Mouse (Mus musculus) stomach, postnatal 0 days (tissue): ENCODE data around the gene Aspa. TPM values are rescaled to one million over a fixed set of nuclear protein-coding genes. Genes with fewer than 3 reads are reported as not detected.
A peak's percentile ranks its signal among the peaks of the same experiment; 100 is the strongest.

Experiments
- ATAC-seq: fragments of 200-750 bp; cut with Nextera tagmentation; 2 replicates; pipeline ENCODE4 v1.8.0; 2017; ENCODE audit not compliant: low FRiP score, low TSS enrichment
- DNase-seq: peaks from one replicate; pipeline ENCODE4 v3.0.0-alpha.2; 2016; ENCODE audit warnings: low spot score
- H3K27ac ChIP-seq: fragments of 300-500 bp; sonication (generic); replicated peaks from 2 replicates; pipeline ENCODE4 v1.5.1; 2014; ENCODE audit warnings: mild to moderate bottlenecking, control low read depth
- H3K27me3 ChIP-seq: fragments of 300-500 bp; sonication (generic); 2 replicates; pipeline ENCODE4 v1.6.1; 2014; ENCODE audit warnings: low read length; ENCODE audit not compliant: control insufficient read depth, insufficient read depth
- H3K36me3 ChIP-seq: fragments of 300-500 bp; sonication (generic); 2 replicates; pipeline ENCODE4 v1.6.1; 2014; ENCODE audit warnings: low read length, mixed read lengths; ENCODE audit not compliant: control insufficient read depth, insufficient read depth
- H3K4me1 ChIP-seq: fragments of 300-500 bp; sonication (generic); replicated peaks from 2 replicates; pipeline ENCODE4 v1.6.1; 2014; ENCODE audit warnings: antibody characterized with exemption; ENCODE audit not compliant: control insufficient read depth, insufficient read depth
- H3K4me2 ChIP-seq: fragments of 300-500 bp; sonication (generic); replicated peaks from 2 replicates; pipeline ENCODE4 v1.6.1; 2014; ENCODE audit warnings: low read depth, mild to moderate bottlenecking, control low read depth, moderate library complexity
- H3K4me3 ChIP-seq: fragments of 300-500 bp; sonication (generic); 2 replicates; pipeline ENCODE4 v1.5.1; 2014; ENCODE audit warnings: low read depth, low read length, control low read depth
- H3K9ac ChIP-seq: fragments of 300-500 bp; sonication (generic); 2 replicates; pipeline ENCODE4 v1.6.1; 2014; ENCODE audit warnings: mild to moderate bottlenecking, low read length, control low read depth, mixed read lengths
- H3K9me3 ChIP-seq: fragments of 300-500 bp; sonication (generic); 2 replicates; pipeline ENCODE4 v1.6.1; 2016; ENCODE audit warnings: low read length; ENCODE audit not compliant: control insufficient read depth
- CTCF ChIP-seq: IDR thresholded peaks from 2 replicates; pipeline ENCODE4 v1.5.1; 2016; ENCODE audit warnings: antibody characterized with exemption, low read depth, mild to moderate bottlenecking, moderate library complexity
- EP300 ChIP-seq: optimal IDR thresholded peaks from 2 replicates; pipeline ENCODE3; 2016; ENCODE audit warnings: antibody characterized with exemption
- WGBS: fragments of 180-500 bp; shearing (Covaris S2); extraction: QIAGEN DNeasy Blood & Tissue Kit; methylation state at CpG from one replicate; pipeline ENCODE4 v1.1.7; 2014; 5-methylcytosine and 5-hydroxymethylcytosine counted together
- polyA plus RNA-seq: library from polyadenylated mRNA; unstranded; fragments of >200 nt; fragmentation: Nextera tagmentation; extraction: Ambion mirVana; gene quantifications from 2 replicates; pipeline ENCODE4 v1.2.1, GENCODE M21; 2015

The Aspa gene
- polyA plus RNA-seq = 2.7 and 3.3 TPM in 2 replicates

- WGBS = 79% methylated on average over 27 of the region's 27 CpGs
- Histone ChIP-seq H3K36me3 (no peaks in the 10 kb centered on the region), H3K27ac (no peak within 1 kb of the TSS), H3K9me3 (no peaks in the 10 kb centered on the region), H3K27me3 (no peaks in the 10 kb centered on the region), H3K4me1 (no peaks in the 10 kb centered on the region), H3K4me3 (no peak within 1 kb of the TSS), H3K9ac (no peak within 1 kb of the TSS), H3K4me2 (no peak within 1 kb of the TSS)
- TF ChIP-seq EP300 (no peak), CTCF (no peak)
- DNase-seq (no peak), ATAC-seq (no peak)
Observed at GRCm38 (mm10) chr11:73329442-73329841, at the start of gene Aspa, which contains the start of the genes Gm49340 and Spata22. Gene Aspa (minus strand): TSS chr11:73329596. Gene Gm49340 (plus strand): TSS chr11:73329741. Gene Spata22 (plus strand): TSS chr11:73329741.

- Histone ChIP-seq H3K4me3 (no peak within 1 kb of the TSS), H3K9me3 (no peaks in the 10 kb centered on the region), H3K4me1 (no peaks in the 10 kb centered on the region), H3K36me3 (no peaks in the 10 kb centered on the region), H3K27ac (no peak within 1 kb of the TSS), H3K27me3 (no peaks in the 10 kb centered on the region), H3K9ac (no peak within 1 kb of the TSS), H3K4me2 (no peak within 1 kb of the TSS)
- WGBS = 85% methylated on average over 2 of the region's 2 CpGs
- TF ChIP-seq EP300 (no peak), CTCF (no peak)
- ATAC-seq = no peak
- no peak for DNase-seq
Observed at GRCm38 (mm10) chr11:73370946-73371345, 41.5 kb upstream of the Aspa start, which contains the start of gene Olfr376. Gene Olfr376 (plus strand): TSS chr11:73371246.

- Histone ChIP-seq H3K4me3 (no peak within 1 kb of the TSS), H3K4me2 (no peak within 1 kb of the TSS), H3K4me1 (no peaks in the 10 kb centered on the region), H3K27ac (no peak within 1 kb of the TSS), H3K27me3 (no peaks in the 10 kb centered on the region), H3K9ac (no peak within 1 kb of the TSS), H3K9me3 (no peaks in the 10 kb centered on the region), H3K36me3 (no peaks in the 10 kb centered on the region)
- ATAC-seq (no peak), DNase-seq (no peak)
- 38% methylated on average over 3 of the region's 3 CpGs for WGBS
- TF ChIP-seq CTCF = no peak
- no peak for TF ChIP-seq EP300
Observed at GRCm38 (mm10) chr11:73350483-73350882, 21.1 kb upstream of the Aspa start, which contains the start of gene Olfr20. Gene Olfr20 (plus strand): TSS chr11:73350783.

GRCm38 (mm10) chr11:73336919-73337318 lies 7.5 kb upstream of the Aspa start:
- ATAC-seq (peak; percentile 74), DNase-seq (no peak)
- no peak overlapping the region for H3K4me3 ChIP-seq
- WGBS = 63% methylated on average over 4 of the region's 4 CpGs
- no peak overlapping the region for H3K9ac ChIP-seq
- TF ChIP-seq EP300 = no peak
- no peaks in the 10 kb centered on the region for H3K4me1 ChIP-seq
- no peaks in the 10 kb centered on the region for H3K27me3 ChIP-seq
- no peak overlapping the region for H3K27ac ChIP-seq
- no peaks in the 10 kb centered on the region for H3K9me3 ChIP-seq
- H3K4me2 ChIP-seq = no peak overlapping the region
- H3K36me3 ChIP-seq = no peaks in the 10 kb centered on the region

GRCm38 (mm10) chr11:73333357-73333756 lies 4.0 kb upstream of the Aspa start:
- TF ChIP-seq CTCF (no peak), EP300 (no peak)
- H3K9me3 ChIP-seq = no peaks in the 10 kb centered on the region
- no peaks in the 10 kb centered on the region for H3K27me3 ChIP-seq
- no peak overlapping the region for H3K9ac ChIP-seq
- 58% methylated on average over 2 of the region's 2 CpGs for WGBS
- H3K27ac ChIP-seq = no peak overlapping the region
- H3K36me3 ChIP-seq = no peaks in the 10 kb centered on the region
- H3K4me1 ChIP-seq = no peaks in the 10 kb centered on the region
- no peak for ATAC-seq
- no peak for DNase-seq
- no peak overlapping the region for H3K4me3 ChIP-seq
- H3K4me2 ChIP-seq = no peak overlapping the region

GRCm38 (mm10) chr11:73327361-73327760 lies 2.0 kb downstream of the Aspa start:
- H3K9ac ChIP-seq = no peak overlapping the region
- H3K27me3 ChIP-seq = no peaks in the 10 kb centered on the region
- no peak overlapping the region for H3K27ac ChIP-seq
- DNase-seq (no peak), ATAC-seq (no peak)
- peak overlapping the region; percentile 21; the same call in 1 of the 2 replicates for H3K4me2 ChIP-seq
- no peak overlapping the region for H3K4me3 ChIP-seq
- WGBS = 41% methylated on average over 4 of the region's 4 CpGs
- no peak for TF ChIP-seq EP300
- TF ChIP-seq CTCF = no peak
- H3K4me1 ChIP-seq = no peaks in the 10 kb centered on the region
- no peaks in the 10 kb centered on the region for H3K36me3 ChIP-seq
- H3K9me3 ChIP-seq = no peaks in the 10 kb centered on the region
